Mouse (Mus musculus): ENCODE data around the gene Scml4. TPM values are rescaled to one million over a fixed set of nuclear protein-coding genes. Genes with fewer than 3 reads are reported as not detected.
A peak's percentile ranks its signal among the peaks of the same experiment; 100 is the strongest.

The Scml4 gene
- total RNA-seq, 2 experiments from 2014 or later: 0.84 to 3.0 TPM

DNA sequence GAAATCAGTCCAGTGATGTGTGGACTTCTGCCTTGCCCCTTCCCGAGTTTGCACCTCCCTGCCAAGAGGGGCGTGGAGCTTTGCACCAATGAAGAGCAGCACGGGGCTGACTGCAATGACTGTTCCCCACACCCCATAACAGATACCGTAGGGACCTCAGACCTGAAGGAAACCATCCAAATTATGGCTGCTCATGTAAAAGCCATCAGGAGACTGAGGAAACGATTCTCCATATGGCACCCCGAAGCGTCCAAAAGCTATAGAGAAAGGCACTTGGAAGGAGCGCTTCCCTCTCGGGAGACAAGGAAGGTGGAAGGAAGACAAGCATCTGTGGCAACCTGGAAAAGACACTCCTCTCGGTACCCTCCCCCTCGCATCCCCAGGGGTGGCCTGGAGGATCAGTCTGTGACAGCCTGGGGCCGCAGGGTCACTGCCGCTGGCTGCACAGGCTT, 134.2 kb downstream of the Scml4 start:
- no peak for DNase-seq

DNA sequence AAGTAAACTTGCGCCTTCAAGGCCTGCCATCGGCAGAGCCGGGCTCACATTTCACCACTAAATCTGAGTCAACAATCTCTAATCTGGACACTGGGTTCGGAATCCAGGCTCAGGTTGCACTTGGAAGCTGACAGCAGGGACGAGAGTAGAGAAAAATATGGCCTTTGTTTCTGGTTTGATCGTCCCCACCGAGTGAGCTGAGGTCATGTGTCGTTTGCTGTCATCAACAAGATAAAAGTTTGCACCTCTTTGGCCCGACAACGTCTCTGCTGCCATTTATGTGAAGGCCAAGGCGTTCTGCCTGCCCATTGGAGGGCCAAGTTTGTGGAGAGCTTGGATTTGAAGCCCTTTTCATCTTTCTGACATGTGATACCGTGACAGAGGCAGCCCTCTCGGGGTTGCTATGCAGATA, 135.3 kb downstream of the Scml4 start:
- DNase-seq: no peak

DNA sequence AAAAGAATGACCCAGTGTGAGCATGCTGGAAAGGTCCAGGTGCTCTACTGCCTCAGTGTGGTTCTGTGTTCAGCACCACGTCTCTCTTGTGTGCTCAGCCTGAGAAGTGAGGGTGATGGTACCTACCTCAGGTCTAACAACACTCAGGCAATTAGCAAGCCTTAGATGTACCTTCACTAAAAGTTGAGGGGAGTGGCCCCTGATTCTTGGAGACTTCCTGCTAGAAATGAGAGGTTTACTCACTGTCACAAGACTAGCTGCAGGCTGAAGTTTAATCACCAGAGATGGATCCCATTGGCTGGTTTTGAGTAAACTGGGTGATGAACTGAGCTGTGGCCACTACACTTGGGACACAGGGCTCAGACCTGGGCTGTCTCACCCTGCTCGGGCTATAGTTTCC, 137.1 kb downstream of the Scml4 start:
- DNase-seq: no peak

DNA sequence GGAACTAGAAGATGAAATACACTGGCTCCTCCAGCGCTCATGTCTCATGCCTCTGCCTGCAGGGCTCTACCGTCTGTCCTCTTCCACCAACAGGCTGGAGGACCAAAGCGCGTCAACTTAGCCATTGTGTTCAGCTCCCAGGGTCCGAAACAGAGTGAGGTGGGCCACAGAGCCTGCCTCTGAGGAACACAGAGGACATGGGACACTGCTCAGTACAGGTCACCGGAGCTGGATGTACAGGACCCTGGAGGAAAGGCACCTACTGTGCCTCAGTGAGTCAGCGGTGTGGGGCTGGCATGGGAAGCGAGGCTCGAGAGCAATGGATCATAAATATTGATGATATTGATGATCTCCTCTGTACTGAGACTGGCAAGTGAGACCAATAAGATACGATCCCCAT, 139.2 kb downstream of the Scml4 start:
- no peak for DNase-seq

DNA sequence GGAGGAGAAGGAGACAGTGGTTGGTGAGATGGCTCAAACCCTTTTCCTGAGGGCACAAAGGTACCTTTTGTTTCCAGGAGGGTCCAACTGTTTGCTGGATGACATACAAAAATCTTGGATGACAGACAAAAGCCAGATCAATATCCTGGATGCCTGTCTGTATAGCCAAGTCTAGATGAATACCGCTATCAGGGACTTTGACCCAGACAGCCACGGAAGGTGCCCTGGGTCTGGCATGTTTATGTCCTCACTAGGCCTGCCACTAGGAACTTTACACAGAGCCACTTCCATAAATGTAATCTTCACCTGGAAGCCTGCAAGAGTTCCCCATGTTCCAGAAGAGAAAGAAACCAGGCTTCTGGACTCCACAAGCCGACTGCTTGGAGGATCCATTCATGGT, 141.3 kb downstream of the Scml4 start:
- no peak for DNase-seq

DNA sequence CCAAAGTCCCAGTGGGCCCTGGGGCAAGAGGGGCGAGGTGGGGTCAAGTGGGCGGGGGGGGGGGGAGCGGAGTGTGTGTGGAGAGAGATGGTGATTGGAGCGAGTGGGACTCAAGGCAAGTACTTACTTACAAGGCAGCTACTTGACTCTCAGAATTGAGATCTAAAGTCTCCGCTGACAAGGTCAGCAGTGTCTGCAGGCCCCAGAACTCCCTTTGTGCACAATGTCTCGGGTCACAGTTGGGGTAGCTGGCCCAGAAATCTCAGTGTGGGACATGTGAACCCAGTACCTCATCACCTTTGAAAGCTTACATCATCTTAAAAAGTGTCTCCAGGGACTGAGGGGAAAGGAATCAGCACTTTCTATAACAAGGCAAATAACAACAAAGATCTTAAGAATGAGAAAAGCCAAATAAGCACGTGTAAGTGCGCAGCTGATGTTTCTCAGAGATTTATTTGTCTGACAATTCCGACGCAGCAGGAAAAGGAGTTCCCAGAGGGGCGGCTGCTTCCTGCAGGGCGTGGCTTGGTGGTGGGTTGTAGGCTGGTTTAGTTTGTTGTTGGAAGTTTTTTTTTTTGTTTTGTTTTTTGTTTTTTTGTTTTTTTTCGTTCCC, 142.0 kb downstream of the Scml4 start:
- peak; percentile 50 to 52 for DNase-seq

DNA sequence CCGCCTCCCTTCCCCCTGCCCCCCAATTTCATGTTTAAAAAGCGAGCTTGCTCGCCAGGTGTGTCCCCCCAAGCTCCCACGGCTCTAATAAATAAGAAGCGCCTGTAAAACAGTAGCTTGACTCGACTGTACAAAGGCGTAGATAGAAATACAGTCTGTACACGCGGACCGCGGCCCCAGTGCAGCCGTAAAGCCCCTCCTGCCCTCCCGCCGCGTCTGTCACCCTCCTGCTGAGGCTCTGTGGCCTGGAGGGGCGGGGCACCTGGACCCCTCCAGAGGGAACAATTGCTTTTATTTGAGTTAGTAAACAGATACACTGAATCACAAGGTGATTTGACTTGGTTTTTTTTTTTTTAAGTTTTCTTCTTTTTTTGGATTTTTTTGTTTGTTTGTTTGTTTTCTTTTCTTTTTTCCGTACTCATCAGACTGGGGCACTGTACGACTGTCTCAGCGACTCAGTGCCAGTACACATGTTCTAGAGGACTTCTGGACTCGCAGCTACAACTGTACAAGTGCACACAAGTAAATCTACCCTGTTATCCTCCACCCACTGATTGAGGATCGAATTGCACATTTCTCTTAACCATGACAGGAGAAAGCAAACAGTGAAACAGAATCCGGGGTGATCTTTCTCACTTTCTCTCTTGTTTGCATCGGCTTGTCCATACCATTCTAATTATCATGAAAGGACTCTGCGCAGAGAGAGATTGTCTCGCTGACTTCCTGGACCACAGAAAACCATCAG, 142.7 kb downstream of the Scml4 start:
- no peak for DNase-seq

DNA sequence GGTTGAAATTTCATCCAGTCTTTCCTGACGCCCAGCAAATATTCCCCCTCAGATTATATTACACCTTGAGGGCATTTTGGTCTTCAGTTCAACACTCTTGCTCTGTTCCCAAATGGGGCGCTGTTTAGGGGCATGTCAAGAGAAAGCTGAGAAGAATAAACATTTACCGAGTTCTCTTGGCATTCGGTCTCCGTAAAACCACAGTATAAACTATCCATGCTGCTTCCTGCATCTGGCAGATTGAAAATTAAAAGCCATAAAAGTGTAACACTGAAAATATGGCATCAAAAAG, 143.2 kb downstream of the Scml4 start:
- DNase-seq: no peak

DNA sequence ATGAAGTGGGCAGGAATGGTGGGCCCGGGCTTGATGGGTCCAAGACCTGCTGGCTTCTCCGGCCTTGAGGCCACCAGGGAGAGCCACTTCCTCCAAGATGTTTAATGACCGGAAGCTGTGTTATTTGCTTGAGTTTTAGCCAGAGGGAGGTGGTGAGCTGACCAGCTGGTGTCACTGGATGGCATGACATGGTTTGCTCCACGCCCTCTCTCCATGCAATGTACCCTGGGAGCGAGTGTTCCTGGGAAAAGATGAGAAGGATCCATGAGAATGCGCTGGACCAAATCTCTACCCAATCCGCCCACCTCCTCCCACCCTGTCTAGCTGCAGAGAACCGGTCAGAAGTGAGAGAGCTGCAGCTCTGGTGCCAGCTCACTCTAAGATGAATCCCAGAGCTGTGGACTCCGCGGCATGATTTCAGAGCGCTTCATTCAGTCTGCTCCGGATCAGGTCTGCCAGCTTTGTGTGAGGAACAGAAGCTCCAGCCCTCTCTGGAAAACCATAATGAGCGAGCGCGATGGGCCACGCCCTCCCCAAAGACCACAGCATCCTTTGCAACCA, 144.1 kb downstream of the Scml4 start:
- no peak for DNase-seq

DNA sequence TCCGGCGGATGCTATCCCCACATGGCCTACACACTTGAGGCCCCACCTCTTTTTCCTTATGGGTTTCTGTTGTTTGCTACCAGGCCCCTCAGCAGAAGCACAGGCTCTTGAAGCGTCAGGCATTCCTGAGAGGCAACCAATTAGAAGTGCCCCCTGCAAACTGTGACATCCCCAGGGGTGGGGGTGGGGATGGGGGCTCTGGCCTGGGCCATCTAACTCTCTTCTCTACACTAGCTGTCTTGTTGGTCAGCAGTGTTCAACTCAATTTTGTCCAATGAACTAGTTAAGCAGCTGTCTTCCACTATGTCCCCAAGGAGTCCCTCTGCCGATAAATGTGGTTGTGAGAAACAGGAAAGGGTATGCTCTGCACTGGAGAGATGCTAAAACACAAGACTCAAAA, 144.9 kb downstream of the Scml4 start:
- no peak for DNase-seq

DNA sequence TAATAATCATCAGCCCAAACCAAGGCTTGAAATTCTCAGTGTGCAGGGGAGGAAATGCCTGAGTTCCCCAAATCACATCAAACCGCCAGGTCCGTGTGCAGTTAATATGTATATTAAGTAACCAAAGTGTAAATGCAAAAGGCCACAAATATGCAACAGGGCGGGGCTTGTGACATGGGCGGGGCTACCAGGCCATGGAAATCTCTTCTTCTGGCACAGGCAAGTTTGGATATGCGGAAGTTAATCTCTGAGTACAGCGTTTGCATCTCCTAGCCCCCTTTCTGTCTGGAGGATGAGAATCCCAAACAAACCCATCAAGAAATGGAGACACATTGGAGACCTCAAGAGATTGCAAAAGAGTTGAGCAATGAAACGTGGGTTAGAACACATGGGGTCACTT, 145.5 kb downstream of the Scml4 start:
- DNase-seq: no peak

DNA sequence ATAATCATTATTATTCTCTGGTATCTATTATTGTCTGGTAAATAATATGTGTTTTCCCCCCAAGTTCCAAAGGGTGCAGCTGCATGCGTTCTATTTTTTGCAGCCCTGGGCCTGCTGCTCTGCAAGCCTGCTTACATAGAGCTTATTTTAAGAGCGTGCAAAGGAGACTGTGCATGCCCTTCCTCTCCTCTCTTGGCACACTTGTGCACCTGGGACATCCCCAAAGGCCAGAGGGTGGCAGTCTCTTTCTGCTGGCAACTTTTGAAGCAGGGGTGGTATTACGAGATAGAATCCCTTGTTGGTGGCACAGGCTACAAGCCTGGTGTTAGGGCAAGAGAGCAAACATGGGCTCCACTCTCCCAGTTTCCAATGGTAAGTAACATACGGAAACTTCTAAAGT, 146.4 kb downstream of the Scml4 start:
- peak; percentile 60 to 78 for DNase-seq

DNA sequence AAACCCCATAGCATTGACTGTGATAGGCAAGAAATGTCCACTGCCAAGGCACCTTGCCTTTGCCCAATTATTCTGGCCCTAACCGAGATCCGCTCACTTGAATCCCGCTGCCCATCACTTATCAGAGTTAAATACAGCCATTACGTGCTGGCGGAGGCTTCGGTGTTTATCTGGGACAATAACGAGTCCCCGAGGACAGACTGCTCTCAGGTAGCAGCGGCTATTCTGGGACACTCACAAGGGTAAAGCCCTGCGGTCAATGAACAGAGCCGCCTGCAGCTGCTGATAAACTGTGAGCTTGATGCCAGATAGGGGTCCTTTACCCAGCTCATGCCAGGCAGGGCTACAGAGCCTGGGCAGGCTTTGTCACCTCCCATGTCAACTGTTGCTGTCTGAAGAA, 147.9 kb downstream of the Scml4 start:
- DNase-seq: peak; percentile 58 to 76

Other genes with a start within 250 kb of the Scml4 start
- gene Sec63, start 98.9 kb upstream of the Scml4 start, total RNA-seq (2021): 10 to 100 TPM; 29.5 to 37.7 TPM